Mouse (Mus musculus): ENCODE measurements around the gene Larp7.

The Larp7 gene

DNA sequence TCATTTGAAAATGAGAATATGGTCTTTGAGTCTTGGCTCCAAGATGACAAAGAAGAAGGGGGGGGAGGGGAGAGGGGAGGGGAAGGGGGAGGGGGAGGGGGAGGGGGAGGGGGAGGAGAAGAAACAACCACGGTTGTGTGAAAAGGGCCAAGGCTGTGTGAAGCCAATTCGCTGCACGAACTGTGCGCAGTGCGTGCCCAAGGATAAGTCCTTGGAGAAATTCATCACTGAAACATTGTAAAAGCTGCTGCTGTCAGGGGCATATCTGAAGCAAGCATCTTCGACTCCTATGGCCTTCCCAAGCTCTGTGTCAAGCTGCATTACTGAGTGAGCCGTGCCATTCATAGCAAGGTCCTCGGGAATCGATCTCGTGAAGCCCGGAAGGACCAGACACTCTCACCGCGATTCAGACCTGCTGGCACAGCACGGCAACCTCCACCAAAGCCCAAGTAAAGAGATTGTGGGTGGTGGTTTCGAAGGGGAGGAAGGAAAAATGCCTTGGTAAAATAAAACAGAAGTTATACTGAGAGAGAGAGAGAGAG, 40.3 kb downstream of the Larp7 start:
- DNase-seq (ENCODE audit: extremely low spot score, low read depth, low spot score): no peak

DNA sequence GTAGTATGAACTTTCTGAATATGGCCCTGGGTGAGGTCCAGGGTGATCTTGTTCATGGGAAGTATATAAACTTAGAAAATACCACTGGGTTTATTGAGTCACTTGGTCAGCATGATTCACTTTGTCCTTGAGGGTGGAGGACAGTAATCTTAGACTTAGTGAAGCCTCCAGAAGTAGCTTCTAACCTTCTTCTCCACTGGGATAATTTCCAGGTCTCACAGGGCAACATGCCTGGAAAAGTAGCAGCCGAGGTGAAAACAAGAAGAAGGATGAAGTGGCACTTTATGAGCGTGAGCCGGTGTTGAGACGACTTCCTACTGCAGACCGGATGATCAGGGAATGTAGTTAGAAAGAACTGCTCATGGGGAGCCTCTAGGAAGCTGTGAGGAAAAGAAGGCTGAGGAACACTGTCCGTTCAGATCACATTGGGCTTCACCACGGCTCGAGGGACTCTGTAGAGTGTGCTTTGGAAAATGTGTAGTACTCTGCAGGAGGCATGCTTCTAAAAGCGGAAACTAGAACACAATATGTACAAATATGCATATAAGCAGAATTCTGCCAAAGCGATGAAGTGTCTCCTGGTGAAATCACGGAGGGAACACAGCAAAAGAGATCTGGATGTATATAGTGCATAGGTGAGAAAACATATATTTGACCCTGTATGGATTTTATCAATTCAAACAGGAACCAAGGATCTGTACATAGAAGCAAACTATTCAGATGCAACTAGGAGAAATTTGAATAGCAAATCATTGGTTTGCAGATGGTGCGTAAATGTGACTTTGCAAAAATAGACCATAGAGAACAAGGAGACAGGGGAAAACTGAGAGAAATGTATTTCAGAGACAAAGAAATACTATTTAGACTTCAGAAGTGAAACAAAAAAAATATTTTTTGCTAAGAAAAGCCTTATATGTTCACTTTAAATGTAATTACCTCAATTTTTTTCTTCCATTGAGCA, 41.1 kb downstream of the Larp7 start:
- DNase-seq (ENCODE audit: extremely low spot score, low read depth, low spot score): no peak

- DNase-seq (ENCODE audit: extremely low spot score, low read depth, low spot score): no peak
These were observed 45.0 kb downstream of the Larp7 start for GRCm38 (mm10) chr3:127507878-127508783.

GRCm38 (mm10) chr3:127498742-127499400, 54.3 kb downstream of the Larp7 start, which contains the start of gene Ank2:
Ank2 (minus strand) TSS chr3:127499350.
- DNase-seq (ENCODE audit: extremely low spot score, low read depth, low spot score): no peak

- DNase-seq (ENCODE audit: extremely low spot score, low read depth, low spot score): no peak
These were observed 54.9 kb downstream of the Larp7 start for GRCm38 (mm10) chr3:127498197-127498741.

GRCm38 (mm10) chr3:127492663-127493062, 60.5 kb downstream of the Larp7 start:
- DNase-seq (ENCODE audit: extremely low spot score, low read depth, low spot score): no peak

DNA sequence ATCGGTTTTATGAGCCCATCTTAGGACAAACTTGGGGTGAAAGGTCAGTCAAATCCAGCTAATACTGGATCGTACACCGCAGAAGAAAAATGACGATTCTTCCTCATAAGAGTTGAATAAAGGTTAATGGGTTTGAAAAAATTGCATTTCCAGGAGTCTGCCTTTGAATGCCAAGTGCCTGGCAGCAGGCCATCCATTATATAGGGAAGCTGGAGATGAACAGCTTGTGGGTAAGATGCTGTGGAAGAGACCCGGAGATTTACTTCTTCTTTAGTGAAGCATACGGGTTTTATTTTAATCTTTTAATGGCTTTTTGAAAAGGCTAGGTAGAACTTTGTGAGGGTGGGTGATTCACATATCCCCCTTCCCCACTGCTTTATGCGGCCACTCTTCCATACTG, 65.8 kb downstream of the Larp7 start:
- no peak for DNase-seq (ENCODE audit: extremely low spot score, low read depth, low spot score)

Data from hindlimb bud, embryonic 11.5 days (tissue).